Mouse (Mus musculus): ENCODE data around the gene Jph2.
A peak's percentile ranks its signal among the peaks of the same experiment; 100 is the strongest.

Gene Jph2

GRCm38 (mm10) chr2:163362940-163363921 lies 34.6 kb downstream of the Jph2 start:
- DNase-seq (ENCODE audit: extremely low spot score, low spot score) = no peak

- DNase-seq (ENCODE audit: extremely low spot score, low spot score) = no peak
Measured at GRCm38 (mm10) chr2:163360858-163361623, 36.8 kb downstream of the Jph2 start.

- DNase-seq (ENCODE audit: extremely low spot score, low spot score) = no peak
Measured at GRCm38 (mm10) chr2:163359253-163359652, 38.5 kb downstream of the Jph2 start.

- DNase-seq (ENCODE audit: extremely low spot score, low spot score) = no peak
Measured at GRCm38 (mm10) chr2:163358662-163359061, 39.1 kb downstream of the Jph2 start.

GRCm38 (mm10) chr2:163356113-163356840 lies 41.5 kb downstream of the Jph2 start:
- DNase-seq (ENCODE audit: extremely low spot score, low spot score) = no peak

GRCm38 (mm10) chr2:163355666-163356065 lies 42.1 kb downstream of the Jph2 start:
- DNase-seq (ENCODE audit: extremely low spot score, low spot score) = no peak

GRCm38 (mm10) chr2:163353731-163354130 lies 44.1 kb downstream of the Jph2 start:
- no peak for DNase-seq (ENCODE audit: extremely low spot score, low spot score)

GRCm38 (mm10) chr2:163350443-163350842 lies 47.4 kb downstream of the Jph2 start:
- DNase-seq (ENCODE audit: extremely low spot score, low spot score) = no peak

GRCm38 (mm10) chr2:163349411-163349810 lies 48.4 kb downstream of the Jph2 start:
- DNase-seq (ENCODE audit: extremely low spot score, low spot score) = no peak

GRCm38 (mm10) chr2:163348677-163349076 lies 49.1 kb downstream of the Jph2 start:
- DNase-seq (ENCODE audit: extremely low spot score, low spot score) = no peak

GRCm38 (mm10) chr2:163347517-163348184 lies 50.1 kb downstream of the Jph2 start:
- no peak for DNase-seq (ENCODE audit: extremely low spot score, low spot score)

GRCm38 (mm10) chr2:163346497-163346896 lies 51.3 kb downstream of the Jph2 start:
- DNase-seq (ENCODE audit: extremely low spot score, low spot score) = no peak

GRCm38 (mm10) chr2:163344976-163345660 lies 52.7 kb downstream of the Jph2 start:
- no peak for DNase-seq (ENCODE audit: extremely low spot score, low spot score)

GRCm38 (mm10) chr2:163343671-163344070 lies 54.1 kb downstream of the Jph2 start:
- DNase-seq (ENCODE audit: extremely low spot score, low spot score) = peak; percentile 55

GRCm38 (mm10) chr2:163340263-163340662 lies 57.5 kb downstream of the Jph2 start:
- DNase-seq (ENCODE audit: extremely low spot score, low spot score) = peak; percentile 78

- no peak for DNase-seq (ENCODE audit: extremely low spot score, low spot score)
Measured at GRCm38 (mm10) chr2:163332368-163333055, 65.3 kb downstream of the Jph2 start.

- DNase-seq (ENCODE audit: extremely low spot score, low spot score) = no peak
Measured at GRCm38 (mm10) chr2:163331423-163331822, 66.4 kb downstream of the Jph2 start.

- DNase-seq (ENCODE audit: extremely low spot score, low spot score) = peak; percentile 25
Measured at GRCm38 (mm10) chr2:163330742-163331141, 67.1 kb downstream of the Jph2 start.

GRCm38 (mm10) chr2:163323163-163323562 lies 74.6 kb downstream of the Jph2 start:
- DNase-seq (ENCODE audit: extremely low spot score, low spot score) = no peak

- DNase-seq (ENCODE audit: extremely low spot score, low spot score) = no peak
Measured at GRCm38 (mm10) chr2:163318777-163319176, 79.0 kb downstream of the Jph2 start.

Measured in neural tube, embryonic 10.5 days (tissue).